Mouse (Mus musculus): ENCODE results near the gene Tlr2.

DNA sequence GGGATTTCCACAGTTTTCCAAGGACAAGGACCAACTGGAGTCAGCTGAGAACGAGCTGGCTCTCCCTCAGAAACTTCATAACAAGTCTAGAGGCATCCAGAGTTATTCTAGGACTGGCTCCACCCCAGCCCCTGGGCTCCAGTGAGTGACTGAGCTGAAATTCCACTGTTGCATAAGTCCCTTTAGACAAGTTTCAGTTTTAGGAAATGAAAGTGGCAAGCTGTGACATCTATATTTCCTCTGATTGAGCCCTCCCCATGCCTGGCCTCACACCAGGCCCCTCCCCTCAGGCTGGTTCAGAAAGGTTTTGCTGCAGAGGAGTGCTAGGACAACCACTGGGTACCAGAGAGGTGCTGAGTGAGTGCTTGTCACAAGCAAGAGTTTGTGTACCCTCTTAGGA is 21.4 kb upstream of the Tlr2 start:
- TF ChIP-seq CTCF (IDR thresholded peaks at IDR 0.05; ENCODE audit: low read depth, low read length) (no peak), TAL1 (conservative IDR thresholded peaks at IDR 0.05; ENCODE audit: low read depth, low read length) (no peak)
